Mouse (Mus musculus) gastrocnemius, postnatal 36 days (tissue): ENCODE measurements around the gene Cyth1. TPM values are rescaled to one million over a fixed set of nuclear protein-coding genes. Genes with fewer than 3 reads are reported as not detected.
A peak's percentile ranks its signal among the peaks of the same experiment; 100 is the strongest.

Source experiments
- DNase-seq, 2 experiments: peaks; one replicate each; pipeline ENCODE4 v3.0.0; 2022
- intact Hi-C: fragments of 180-260 bp; cut with DNase I; formaldehyde crosslinking; loops from one replicate; pipeline ENCODE4 v1.15.1; 2025
- total RNA-seq, 2 experiments: library from RNA; stranded (reverse); gene quantifications; 2 replicates each; pipeline ENCODE4 v1.2.3; 2021

The Cyth1 gene
- total RNA-seq, 2 experiments from 2014 or later, result 33.5 to 34.7 TPM

DNA sequence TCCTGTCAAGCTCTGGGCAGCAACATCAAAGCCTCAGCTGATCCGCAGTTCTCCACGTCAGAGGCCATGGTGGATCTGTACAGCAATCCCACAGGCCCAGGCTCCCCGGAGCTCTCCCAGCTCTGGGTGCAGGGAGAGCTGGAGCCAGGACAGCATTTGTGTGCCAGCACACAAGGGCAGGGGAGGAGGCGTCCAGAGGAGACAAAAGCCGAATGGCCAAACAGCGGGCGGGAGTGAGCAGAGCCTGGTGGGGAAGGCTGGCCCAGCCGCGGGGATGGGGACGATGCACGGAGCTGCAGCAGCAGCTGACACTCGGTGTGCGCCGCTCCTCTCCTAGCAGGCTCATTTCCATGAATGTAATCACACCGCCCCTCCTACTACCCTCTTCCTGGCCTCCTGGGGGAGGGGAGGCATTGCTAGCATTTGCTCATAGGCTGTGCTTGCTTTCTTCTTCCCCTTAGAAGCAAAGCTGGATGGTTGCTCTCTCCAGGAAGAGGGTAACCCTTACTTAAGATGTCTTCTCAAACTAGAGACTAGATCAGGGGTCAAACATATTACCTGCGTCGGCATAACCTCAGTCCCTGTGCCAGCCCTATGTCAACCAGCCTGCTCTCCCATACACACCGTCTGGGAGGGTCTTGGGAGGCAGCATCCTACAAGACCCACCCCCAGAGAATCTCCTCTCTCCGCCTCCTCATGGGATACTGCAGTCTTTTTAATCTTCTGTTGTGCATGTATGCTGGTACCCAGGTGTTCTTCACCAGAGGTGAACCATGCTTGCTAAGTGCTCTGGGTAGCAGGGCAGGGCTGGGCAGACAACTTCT lies 45.8 kb downstream of the Cyth1 start:
- intact Hi-C loops, result no loop called here
- peak; percentile 33 to 48 for DNase-seq

DNA sequence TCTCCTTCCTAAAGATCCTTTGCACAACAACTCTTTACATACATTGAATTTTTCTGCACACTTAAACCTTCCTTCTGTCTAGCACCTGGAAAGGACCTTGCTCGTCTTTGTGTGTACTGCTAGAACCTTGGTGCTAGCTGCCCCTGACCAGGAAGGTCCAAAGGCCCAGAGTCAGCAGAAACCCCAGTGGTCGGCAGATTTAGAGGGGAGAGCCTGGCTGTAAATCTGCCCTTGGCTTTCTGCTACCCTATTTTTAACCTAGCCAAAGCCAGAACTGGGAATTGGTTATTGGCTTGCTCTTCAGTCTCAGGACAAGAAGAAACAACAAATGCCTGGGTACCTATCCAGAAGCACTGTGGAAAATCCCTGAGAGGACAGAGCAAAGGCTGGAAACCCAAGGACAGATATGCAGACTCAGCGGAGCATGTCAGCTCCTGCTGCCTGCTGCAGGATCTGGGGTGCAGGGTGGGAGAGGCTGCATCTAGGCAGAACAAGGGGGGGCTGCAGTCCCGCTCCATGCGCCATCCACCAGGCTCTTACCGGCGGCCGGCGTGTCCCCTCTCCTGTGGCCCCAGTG lies 46.5 kb downstream of the Cyth1 start:
- intact Hi-C loops, result no loop called here
- no peak for DNase-seq

DNA sequence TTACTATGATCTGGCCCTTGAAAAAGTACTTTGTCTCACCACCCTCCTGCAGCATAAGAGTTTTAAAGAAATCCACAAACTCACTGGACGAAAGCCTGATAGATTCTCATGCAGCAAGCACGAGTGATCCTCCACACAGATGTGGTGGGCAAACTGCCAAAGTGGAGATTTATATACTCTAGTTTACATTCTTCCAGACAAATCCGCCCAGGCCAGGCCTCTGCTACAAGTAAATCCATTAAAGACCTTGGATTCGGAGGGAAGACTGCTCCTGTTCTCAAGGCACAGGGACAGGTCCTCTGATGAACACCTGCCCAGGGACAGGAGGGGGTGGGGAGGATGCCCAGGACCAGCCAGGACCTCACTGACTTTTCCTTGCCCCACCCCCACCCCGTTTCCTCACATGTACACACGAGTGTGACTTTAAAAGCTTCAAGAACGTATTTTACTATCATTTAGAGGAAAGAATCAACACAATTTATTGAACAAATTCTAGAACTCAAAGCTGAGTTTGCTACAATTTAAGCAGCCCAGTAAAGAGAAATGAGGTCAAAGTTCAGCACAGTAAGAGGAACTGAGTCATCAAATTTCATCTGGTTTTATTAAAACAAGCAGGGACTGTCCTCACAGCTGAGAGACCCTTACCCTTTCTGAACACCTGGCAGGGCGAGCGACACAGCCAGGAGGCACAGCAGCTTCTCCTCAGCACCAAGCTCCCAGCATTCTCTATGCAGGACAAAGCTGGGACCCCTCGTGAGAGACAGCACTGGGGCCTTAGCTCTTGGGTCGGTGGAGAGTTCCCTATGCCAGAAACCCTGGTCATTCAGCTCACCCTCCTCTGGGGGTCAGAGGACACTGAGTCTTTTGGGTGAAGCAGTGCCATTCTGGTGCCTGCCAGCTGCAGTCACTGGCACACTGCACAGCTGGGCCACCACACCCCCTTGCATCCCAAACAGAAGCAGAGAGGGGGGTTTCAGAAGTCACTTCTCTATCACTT lies 47.3 kb downstream of the Cyth1 start:
- intact Hi-C loops, result no loop called here
- no peak for DNase-seq

DNA sequence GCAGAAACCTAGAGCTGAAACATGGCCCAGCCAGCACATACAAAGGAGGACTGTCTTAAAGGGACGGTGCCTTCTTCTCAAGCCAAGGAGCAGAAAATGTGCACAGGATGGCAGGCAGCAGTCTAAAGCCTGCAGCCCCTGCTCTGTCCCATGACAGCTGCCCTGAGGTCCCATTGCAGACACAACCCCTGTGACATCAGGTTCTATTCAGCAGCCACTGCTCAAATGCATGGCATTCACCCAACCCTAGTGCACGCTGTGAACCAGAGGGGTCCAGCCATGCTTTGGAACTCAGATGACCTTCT lies 50.1 kb downstream of the Cyth1 start:
- no peak for DNase-seq
- intact Hi-C loops, result no loop called here

DNA sequence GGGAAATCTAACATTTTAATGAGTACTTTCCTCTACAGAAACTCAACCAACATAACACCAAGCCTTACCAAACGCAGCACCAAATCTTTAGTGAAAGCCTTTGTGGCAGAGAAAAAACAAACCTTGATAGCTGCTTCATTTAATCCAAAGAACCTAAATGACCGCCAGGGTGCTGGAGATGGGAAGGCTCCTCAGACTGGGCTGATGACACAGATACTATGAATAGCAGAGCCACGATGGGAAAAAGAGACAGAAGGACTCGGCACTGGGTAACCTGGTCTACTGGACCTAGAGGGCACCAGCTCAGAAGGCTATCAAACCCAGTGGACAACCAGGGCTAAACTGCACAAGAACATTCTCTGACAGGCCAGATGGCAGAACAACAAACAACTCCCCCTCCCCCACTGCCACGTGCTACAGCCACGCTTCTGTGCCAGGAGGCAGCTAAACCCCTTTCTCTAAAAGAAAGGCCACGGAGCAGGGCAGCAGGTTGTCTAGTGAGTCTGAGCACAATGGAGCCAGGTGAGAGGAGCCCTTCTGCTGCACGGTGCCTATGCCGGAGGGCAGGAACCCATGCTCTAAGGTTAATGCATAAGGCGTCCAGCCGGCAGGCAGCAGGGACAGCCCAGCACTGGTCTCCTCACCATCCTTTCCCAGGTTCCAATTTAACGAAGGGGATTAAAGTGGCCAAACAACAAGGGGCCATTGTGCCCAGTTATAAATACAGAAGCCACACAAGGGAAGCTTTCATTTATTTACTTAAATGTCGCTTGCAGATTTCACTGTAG lies 50.7 kb downstream of the Cyth1 start:
- no peak for DNase-seq
- intact Hi-C loops, result loop anchor here (2.0 kb wide), 1 partner anchor 15 kb away; no protein-coding TSS in a partner anchor

DNA sequence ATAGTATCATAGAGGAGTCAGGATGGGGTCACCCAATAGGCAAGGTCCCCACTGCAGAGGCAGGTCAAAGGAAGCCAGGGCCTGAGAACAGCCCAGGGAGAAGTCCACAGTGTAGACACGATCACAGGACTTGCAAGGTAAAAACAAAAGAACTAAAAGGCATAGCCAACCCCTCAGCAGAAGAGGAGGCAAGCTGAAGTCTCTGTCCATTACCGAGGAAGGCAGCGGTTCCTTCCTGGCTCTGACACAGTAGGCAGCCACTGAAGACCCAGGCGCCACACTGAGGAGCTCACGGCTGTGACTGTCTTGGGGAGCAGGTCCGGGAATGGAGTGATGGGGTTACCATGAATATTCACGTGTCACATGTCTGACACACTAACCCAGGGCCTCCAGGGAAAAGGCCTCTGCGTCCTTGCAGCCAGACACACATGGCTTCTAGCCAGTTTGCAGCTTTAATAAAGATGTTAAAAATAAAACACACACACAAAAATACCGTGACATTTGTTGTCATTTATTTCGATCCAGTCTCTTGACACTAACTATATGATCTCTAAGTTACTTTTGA lies 51.5 kb downstream of the Cyth1 start:
- no peak for DNase-seq
- intact Hi-C loops, result loop anchor here (2.0 kb wide), 1 partner anchor 16 kb away; no protein-coding TSS in a partner anchor

DNA sequence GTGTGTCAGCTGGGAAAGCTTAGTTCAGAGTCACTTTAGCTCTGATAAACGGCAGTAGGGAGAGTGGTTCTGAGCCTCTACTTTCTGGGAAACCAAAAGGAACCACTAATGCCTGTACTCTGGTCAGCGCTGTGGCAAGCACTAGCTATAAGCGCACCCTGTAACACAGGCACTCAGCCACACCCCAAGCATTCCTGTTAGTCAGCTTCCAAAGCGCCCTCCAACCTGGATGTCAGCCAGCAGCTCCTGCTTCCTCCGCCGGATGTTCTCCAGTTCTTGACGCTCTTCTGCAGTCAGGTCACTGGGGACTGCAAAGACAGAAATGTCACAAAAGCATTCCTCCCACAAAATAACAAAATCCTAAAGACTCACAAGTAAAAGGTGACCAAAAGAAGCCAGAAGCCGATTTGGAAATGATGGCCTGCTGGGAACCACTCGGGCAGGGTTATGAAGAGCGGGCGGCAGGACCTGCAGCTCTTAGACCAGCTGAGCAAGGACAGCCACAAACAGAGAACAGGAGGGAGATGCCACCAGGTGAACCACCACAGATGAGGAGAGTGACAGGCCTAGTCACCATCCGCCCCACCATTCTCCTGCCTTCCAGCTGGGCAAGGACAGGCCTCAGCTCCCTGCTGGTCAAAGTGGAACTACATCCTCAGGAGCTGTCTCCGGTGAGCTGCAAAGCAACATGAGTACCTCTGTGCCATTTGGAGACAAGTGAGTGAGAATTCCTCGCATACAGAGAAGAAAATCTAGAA lies 54.8 kb downstream of the Cyth1 start:
- DNase-seq, result peak in 1 of 2 experiments; percentile 78
- intact Hi-C loops, result no loop called here

DNA sequence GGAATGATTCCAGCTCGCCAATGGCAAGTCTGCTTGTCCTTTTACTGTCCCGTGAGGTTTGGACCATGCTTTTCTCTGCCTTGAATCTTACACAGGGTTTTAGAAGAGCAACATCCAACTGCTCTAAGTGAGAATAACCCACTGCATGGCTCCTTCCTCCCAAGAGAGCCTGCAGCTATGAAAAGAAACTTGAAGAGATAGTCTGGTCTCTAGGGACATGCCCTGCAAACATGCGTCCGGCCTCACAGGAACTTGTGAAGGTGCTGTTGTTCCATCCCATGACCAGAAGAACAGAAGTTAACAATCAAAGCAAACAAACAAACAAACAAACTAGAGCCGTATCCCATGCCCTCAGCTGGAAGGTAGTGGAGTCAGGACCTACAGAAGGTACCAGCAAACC lies 55.4 kb downstream of the Cyth1 start:
- no peak for DNase-seq
- intact Hi-C loops, result no loop called here

DNA sequence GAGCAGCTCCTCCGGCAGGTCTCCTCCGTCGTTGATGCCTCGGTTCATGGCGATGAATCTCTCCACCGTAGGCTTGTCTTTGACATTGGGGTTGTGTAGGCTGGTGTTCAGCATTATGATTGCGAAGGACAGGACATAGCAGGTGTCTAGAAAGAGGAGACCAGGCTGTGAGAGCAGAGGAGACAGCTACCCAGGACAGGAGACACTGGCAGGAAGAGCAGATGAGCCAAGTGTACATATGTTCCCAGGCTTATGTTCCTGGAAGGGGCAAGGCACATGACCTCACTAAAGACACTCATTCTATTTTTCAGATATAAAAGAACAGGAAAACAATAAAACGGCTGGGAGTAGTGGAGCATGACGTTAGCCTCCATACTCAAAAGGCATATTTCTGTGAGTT lies 65.6 kb downstream of the Cyth1 start:
- DNase-seq, result no peak
- intact Hi-C loops, result loop anchor here (5.0 kb wide), 1 partner anchor 35 kb away; no protein-coding TSS in a partner anchor

DNA sequence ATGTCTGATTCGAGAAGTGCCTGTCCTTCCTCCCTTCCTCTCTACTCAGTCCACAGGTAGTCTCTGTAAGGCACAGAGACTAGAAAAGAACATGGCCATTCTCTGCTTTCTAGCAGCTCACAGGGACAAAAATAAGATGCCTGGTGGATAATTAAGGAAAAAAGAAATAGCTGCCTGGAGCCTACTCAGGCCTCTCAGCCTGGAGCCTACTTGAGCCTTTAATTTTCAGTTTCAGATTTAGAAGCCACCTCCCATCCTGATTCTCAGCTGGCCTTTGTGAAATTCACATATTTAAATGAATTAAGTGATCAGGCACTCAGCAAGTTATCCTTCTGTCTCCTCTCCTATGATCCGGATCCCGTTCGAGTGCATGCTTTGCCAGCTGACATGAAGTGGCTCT lies 66.0 kb downstream of the Cyth1 start:
- no peak for DNase-seq
- intact Hi-C loops, result loop anchor here (5.0 kb wide), 1 partner anchor 35 kb away; no protein-coding TSS in a partner anchor

DNA sequence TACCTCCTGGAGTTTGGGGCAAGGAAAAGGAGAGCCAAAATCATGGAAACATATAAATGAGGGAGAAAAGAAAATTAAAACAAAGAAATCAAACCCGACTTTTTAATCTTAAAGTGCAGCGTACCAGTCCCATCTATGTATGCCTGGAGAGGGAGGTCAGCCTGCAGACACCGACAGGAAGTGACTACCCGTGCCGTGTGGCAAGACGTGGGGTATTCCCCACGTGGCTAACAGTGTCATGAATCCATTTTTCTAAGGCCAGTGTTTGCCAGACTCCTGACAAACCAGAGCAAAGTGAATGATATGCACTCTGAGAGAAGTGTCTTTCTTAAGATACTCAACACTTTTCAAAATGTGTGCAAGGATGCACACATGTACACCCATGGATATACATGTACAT lies 68.2 kb downstream of the Cyth1 start:
- intact Hi-C loops, result loop anchor here (5.0 kb wide), 1 partner anchor 37 kb away; no protein-coding TSS in a partner anchor
- no peak for DNase-seq

DNA sequence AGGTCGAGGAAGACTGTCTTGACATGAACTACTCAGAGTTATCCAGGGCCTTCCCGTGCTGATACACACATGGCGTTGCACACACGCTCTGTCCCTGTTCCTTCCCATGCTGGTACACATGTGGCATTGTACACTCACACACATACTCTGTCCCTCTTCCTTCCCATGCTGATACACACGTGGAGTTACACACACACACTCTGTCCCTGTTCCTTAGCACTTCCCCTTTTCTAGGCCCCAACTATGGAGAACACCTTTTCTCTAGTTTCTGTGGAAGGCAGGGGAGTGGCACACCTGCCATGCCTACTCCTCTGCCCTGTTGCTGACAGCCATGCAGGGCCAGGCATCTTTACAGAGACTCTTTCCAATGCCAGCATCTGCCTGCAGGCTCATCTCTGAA lies 70.2 kb downstream of the Cyth1 start:
- DNase-seq, result no peak
- intact Hi-C loops, result no loop called here

DNA sequence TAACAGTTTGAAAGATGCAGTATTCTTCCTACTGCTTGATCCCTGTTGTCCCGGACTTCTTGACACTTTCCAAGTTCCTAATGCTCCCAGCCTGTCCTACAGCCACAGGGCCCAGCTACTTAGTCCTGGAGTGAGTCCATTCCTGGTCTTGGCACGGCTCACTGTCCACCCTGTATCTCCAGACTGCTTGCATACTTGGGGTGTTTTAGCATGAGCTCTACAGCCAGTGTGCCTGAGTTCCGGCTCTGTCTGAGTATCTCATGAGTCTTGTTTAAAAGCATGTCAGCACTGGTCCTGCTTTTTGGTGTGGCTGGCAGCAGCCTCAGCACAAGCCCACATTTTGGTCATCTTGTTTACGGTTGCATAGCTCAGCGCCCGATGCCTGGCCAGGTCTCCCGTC lies 73.6 kb downstream of the Cyth1 start:
- intact Hi-C loops, result no loop called here
- no peak for DNase-seq

DNA sequence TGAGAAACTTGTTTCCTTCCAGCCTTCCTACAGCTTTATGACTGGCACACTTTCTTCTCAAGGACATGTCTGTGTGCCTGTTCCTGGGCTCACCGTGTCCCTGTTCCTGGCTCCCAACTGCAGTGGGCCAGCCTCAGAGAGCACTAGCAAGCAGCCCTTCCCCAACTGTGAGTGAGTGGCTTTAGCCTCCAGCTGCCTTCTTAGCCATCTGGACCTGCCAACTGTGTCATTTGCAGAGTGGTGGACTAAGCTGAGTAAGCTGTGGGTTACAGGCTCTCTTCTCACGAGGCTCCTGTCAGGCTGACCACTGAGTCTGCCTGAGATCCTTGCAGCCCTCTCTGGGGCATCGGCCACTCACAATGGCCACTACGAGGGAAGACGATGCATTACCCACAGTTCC lies 75.6 kb downstream of the Cyth1 start:
- intact Hi-C loops, result no loop called here
- DNase-seq, result no peak

DNA sequence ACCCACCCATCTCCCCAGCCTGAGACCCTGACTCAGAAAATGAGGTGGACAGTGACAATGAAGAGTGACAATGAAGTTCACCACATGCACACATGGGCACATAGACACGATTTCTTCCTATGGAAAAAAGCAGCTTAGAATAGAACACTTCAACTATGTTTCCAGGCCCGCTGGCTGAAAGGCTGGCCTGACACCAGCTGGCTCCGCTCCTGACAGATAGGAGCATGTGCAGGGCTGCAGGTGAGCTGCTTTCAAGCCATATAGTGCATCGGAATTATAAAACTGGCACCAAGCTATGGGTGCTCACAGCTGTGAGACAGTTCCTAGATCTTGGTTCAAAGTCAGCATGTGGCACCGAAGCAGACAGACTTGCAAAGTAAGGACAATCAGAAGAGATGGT lies 78.1 kb downstream of the Cyth1 start:
- no peak for DNase-seq

DNA sequence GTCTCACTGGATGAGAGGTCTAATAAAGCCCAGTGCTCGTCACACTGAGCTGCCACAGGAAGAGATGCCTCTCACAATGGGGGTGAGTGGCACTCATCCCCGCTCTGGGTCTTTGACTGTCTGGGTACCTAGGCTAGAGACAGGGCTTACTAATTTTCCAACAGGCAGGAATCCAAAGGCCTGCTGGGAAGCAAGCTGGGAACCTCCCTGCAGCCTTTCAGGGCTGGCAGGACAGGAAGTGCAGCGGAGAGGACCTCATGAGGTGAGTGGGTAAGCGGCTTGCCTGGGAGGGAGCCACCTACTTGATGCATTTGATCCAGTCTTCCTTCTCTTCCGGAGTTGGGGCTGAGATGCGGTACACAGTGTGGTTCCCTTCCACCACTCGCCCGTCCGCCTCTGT lies 79.7 kb downstream of the Cyth1 start:
- no peak for DNase-seq
- intact Hi-C loops, result no loop called here

More for the DNA sequence above, 78.1 kb downstream of the Cyth1 start:
- intact Hi-C loops, result no loop called here

DNA sequence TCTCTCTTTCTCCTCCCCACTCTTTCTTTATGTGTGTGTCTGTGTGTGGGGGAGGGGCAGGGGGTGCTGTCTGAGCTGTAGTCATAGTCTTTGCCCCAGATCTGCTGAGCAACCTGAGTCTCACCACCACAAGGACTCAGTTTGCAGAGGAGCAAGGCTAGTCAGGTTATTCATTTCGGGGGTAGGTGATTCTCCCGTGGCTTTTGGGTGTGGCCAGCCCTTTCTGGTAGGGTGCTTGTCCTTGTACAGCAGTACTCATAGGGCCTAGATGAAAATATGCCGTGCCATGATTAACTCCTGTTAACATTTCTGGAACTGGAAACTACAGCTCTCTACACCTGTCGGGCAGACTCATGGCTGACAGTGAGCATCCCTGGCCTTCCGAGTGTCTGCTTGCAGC lies 81.8 kb downstream of the Cyth1 start:
- intact Hi-C loops, result no loop called here

DNA sequence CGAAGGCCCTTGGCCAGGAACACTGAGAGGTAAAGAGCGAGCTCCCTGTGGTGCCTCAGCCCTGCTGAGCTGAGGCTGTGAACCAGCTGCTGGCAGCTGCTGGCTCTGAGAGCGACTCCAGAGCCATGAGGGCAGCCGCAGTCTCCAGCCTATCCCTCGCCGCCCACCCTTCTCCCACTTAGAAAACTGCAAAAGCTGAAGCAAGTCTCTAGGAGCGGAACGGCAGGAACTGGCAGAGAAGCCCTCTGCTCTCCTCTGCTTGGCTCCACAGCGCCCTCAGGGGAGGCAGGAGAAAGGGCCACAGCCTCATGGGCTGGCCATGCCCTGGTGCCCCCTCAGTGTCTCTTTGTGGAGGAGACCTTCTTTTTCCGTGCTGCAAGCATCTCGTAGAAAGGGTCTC lies 82.7 kb downstream of the Cyth1 start:
- DNase-seq, result no peak
- intact Hi-C loops, result no loop called here

More for the DNA sequence above, 81.8 kb downstream of the Cyth1 start:
- no peak for DNase-seq

DNA sequence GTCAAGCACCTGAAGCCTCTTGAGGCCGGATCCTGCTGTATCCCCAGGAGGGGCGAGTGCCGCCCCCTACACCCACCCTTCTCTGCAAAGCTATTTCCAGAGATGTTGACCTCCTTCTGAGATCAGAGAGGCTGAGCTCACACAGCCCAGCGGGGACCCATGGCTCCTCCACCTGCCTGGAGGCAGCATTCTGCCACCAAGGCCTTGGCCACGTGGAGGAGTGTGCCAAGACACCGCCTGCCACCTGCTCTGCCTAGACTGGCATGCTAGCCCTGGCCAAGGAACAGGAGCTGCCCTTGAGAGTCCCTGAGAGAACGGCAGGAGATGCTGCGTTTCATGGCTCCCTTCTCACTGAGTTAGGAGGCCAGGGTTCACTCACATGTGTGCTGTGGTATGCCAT lies 83.8 kb downstream of the Cyth1 start:
- DNase-seq, result no peak
- intact Hi-C loops, result no loop called here
